Mouse (Mus musculus) lung, embryonic 14.5 days (tissue): Measurements from ENCODE around the gene Sptlc3. TPM values are rescaled to one million over a fixed set of nuclear protein-coding genes. Genes with fewer than 3 reads are reported as not detected.

Experiments
- ATAC-seq: fragments of 200-750 bp; cut with Nextera tagmentation; 2 replicates; pipeline ENCODE4 v1.8.0; 2017; ENCODE audit warnings: mild to moderate bottlenecking, moderate TSS enrichment, moderate library complexity; ENCODE audit not compliant: insufficient read depth
- DNase-seq: peaks from one replicate; pipeline ENCODE4 v3.0.0-alpha.2; 2015
- H3K27ac ChIP-seq: fragments of 300-500 bp; sonication (generic); 2 replicates; pipeline ENCODE4 v1.5.1; 2014; ENCODE audit warnings: low read depth, mild to moderate bottlenecking, moderate library complexity
- H3K27me3 ChIP-seq: fragments of 300-500 bp; sonication (generic); 2 replicates; pipeline ENCODE4 v1.6.1; 2014; ENCODE audit warnings: low read length, control low read depth; ENCODE audit not compliant: insufficient read depth
- H3K36me3 ChIP-seq: fragments of 300-500 bp; sonication (generic); 2 replicates; pipeline ENCODE4 v1.6.1; 2014; ENCODE audit warnings: control low read depth; ENCODE audit not compliant: insufficient read depth
- H3K4me1 ChIP-seq: fragments of 300-500 bp; sonication (generic); 2 replicates; pipeline ENCODE4 v1.6.1; 2014; ENCODE audit warnings: antibody characterized with exemption, control low read depth; ENCODE audit not compliant: insufficient read depth
- H3K4me2 ChIP-seq: fragments of 300-500 bp; sonication (generic); 2 replicates; pipeline ENCODE4 v1.6.1; 2014; ENCODE audit warnings: mild to moderate bottlenecking
- H3K4me3 ChIP-seq: fragments of 300-500 bp; sonication (generic); 2 replicates; pipeline ENCODE4 v1.5.1; 2014; ENCODE audit warnings: low read depth, low read length
- H3K9ac ChIP-seq: fragments of 300-500 bp; sonication (generic); 2 replicates; pipeline ENCODE4 v1.6.1; 2014
- H3K9me3 ChIP-seq: fragments of 300-500 bp; sonication (generic); 2 replicates; pipeline ENCODE4 v1.6.1; 2016; ENCODE audit warnings: low read depth, low read length, control low read depth
- CTCF ChIP-seq: IDR thresholded peaks from 2 replicates; pipeline ENCODE4 v1.5.1; 2016; ENCODE audit warnings: antibody characterized with exemption, low read depth
- WGBS: fragments of 180-500 bp; shearing (Covaris S2); extraction: QIAGEN DNeasy Blood & Tissue Kit; methylation state at CpG from one replicate; pipeline ENCODE4 v1.1.7; 2014; 5-methylcytosine and 5-hydroxymethylcytosine counted together
- polyA plus RNA-seq: library from polyadenylated mRNA; unstranded; fragments of >200 nt; fragmentation: Nextera tagmentation; extraction: Ambion mirVana; gene quantifications from 2 replicates; pipeline ENCODE4 v1.2.1, GENCODE M21; 2014

The Sptlc3 gene
- polyA plus RNA-seq, 1 experiment from 2014 or later, result 0.16 TPM

DNA sequence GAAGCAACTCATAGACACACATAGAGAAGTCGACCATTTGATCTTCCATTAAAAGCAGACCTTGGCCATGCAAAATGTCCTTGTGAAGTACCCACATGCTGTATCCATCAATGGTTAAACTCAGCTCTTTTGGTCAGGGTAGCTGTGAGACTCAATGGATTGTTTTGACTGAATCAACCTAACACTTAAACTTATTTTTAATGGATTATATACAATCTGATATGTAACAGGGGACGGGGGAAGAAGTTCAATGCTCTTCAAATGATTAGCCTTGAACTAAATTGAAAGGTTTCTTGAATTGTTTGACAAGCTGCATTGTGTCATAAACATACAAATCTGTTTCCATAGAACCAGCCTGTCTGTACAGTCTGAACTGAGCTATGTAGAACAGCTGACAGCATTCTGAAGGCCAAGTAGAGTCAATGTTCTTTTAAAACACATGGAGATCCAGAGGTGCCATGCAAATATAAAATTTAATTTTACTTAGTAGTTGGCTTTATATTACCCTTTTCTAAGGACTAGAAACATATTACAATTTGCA is 94.0 kb downstream of the Sptlc3 start:
- ATAC-seq (peak; percentile 78), DNase-seq (peak; percentile 61)
- Histone ChIP-seq H3K27ac (no peak overlapping the region), H3K4me1 (no peaks in the 10 kb centered on the region), H3K9me3 (no peaks in the 10 kb centered on the region), H3K9ac (no peak overlapping the region), H3K36me3 (no peaks in the 10 kb centered on the region), H3K4me2 (no peak overlapping the region), H3K27me3 (no peaks in the 10 kb centered on the region), H3K4me3 (no peak overlapping the region)
- TF ChIP-seq CTCF, result no peak
- 43% methylated on average over 2 of the region's 2 CpGs for WGBS

DNA sequence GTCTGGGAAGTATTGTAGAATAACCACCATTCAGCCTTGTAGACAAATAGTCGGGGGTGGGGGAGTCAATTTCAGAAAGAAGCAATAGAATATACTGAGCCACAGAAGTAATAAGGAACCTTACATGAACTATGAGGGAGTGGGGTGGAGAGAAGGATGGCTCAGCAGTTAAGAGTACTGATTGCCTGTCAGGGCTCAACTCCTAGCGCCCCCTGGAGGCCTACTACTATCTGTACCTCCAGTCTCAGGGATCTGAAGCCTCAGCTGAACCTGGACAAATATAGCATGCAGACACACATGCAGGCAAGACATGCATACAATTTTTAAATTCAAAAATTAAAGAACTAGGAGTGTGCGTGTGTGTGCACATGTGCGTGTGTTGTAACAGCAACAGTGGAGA is 96.2 kb downstream of the Sptlc3 start:
- ATAC-seq, result no peak
- Histone ChIP-seq H3K27me3 (no peaks in the 10 kb centered on the region), H3K36me3 (no peaks in the 10 kb centered on the region), H3K27ac (no peak overlapping the region), H3K9me3 (no peaks in the 10 kb centered on the region), H3K4me3 (no peak overlapping the region), H3K4me2 (no peak overlapping the region), H3K9ac (no peak overlapping the region), H3K4me1 (no peaks in the 10 kb centered on the region)
- peak; percentile 64 for TF ChIP-seq CTCF
- peak; percentile 69 for DNase-seq
- 50% methylated on average over 4 of the region's 4 CpGs for WGBS

DNA sequence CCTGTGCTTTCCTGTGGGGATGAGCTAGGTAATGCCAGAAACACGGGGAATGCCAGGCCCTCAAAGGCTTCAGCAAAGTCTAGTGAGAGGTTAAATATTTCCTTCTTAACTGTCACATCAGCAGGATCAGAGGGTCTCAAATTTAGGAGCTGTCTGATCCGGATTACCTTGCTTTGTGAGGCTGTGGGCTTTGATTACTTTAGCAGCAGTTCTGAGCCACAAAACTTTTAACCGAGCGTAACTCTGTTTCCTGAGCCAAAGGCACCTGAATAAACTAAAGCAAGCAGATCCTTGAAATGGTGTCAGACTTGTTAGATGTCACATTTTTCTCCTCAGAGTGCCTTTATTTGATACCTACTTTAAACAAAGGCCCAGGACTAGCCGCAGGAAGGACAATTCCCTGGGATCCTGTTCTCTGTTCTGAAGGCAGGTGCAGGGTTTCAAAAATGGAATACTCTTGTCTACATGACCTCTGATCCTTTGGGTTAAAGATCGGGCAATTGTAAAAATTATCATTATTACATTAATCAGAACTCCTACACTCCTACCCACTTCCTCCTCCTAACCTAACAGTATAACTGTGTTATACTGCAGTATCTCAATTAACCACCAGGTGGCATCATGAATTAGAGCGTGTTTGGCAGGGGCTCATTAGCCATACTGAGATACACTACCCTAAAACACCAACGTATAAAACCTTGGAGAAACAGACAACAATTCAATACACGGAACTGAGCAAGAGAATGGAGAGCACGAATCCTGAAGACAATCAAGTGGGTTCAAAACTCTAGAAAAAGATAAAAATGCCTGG is 97.4 kb downstream of the Sptlc3 start:
- ATAC-seq (peak; percentile 60), DNase-seq (peak; percentile 93)
- H3K9ac ChIP-seq, result no peak overlapping the region
- H3K27me3 ChIP-seq, result no peaks in the 10 kb centered on the region
- peak; percentile 90 for TF ChIP-seq CTCF
- WGBS, result 28% methylated on average over 10 of the region's 10 CpGs
- no peaks in the 10 kb centered on the region for H3K4me1 ChIP-seq
- no peaks in the 10 kb centered on the region for H3K9me3 ChIP-seq
- no peaks in the 10 kb centered on the region for H3K36me3 ChIP-seq
- H3K4me2 ChIP-seq, result no peak overlapping the region
- H3K4me3 ChIP-seq, result no peak overlapping the region
- H3K27ac ChIP-seq, result no peak overlapping the region

DNA sequence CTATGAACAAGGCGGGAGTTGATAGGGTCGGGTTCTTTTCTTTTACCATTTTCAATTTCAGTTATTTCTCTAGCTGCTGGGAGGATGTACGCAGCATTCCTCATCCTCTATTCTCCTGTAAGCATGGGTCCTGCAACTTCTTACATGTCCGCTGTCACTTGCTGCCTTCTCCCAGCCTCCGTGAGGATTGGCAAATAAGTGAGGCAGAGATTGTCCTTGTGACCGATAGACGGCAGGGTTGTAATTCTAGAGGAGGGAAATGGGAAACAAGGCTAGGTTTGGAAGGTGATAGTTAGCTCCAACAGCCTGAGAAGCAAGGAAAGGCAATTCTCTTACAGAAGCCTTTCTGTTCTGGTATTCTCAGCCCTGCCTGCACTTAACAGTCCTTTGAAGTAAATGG is 98.4 kb downstream of the Sptlc3 start:
- H3K4me3 ChIP-seq, result no peak overlapping the region
- DNase-seq (peak; percentile 25), ATAC-seq (no peak)
- H3K9ac ChIP-seq, result no peak overlapping the region
- H3K27ac ChIP-seq, result no peak overlapping the region
- WGBS, result 52% methylated on average over 7 of the region's 7 CpGs
- H3K4me1 ChIP-seq, result no peaks in the 10 kb centered on the region
- no peak overlapping the region for H3K4me2 ChIP-seq
- no peaks in the 10 kb centered on the region for H3K27me3 ChIP-seq
- no peaks in the 10 kb centered on the region for H3K9me3 ChIP-seq
- H3K36me3 ChIP-seq, result no peaks in the 10 kb centered on the region
- peak; percentile 35; the same call in 1 of the 2 replicates for TF ChIP-seq CTCF

DNA sequence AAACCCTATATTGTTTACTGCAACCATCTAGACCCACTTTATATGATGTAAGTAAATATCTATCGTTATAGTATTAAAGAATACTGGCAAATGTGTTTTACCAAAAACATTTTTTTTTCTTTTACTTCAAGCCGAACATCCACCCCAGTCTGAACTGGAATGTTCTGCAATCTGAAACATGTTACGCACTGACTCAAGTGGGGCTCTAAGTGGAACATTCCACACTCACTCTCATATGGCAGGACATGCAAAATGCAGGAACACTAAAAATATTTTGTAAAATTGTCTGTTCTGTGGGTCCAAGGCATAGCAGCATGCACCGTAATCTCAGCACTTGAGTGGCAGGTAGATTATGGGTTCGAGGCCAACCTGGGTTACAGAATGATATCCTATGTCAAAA is 103.5 kb downstream of the Sptlc3 start:
- Histone ChIP-seq H3K4me3 (no peak overlapping the region), H3K27ac (no peak overlapping the region), H3K4me2 (no peak overlapping the region), H3K9ac (no peak overlapping the region), H3K27me3 (no peaks in the 10 kb centered on the region), H3K9me3 (no peaks in the 10 kb centered on the region), H3K36me3 (no peaks in the 10 kb centered on the region), H3K4me1 (0 out of 2 replicates have a peak, but pooled peaks cover 2% of the 10 kb centered on the region)
- ATAC-seq (no peak), DNase-seq (no peak)
- no peak for TF ChIP-seq CTCF
- 81% methylated on average over 5 of the region's 5 CpGs for WGBS

DNA sequence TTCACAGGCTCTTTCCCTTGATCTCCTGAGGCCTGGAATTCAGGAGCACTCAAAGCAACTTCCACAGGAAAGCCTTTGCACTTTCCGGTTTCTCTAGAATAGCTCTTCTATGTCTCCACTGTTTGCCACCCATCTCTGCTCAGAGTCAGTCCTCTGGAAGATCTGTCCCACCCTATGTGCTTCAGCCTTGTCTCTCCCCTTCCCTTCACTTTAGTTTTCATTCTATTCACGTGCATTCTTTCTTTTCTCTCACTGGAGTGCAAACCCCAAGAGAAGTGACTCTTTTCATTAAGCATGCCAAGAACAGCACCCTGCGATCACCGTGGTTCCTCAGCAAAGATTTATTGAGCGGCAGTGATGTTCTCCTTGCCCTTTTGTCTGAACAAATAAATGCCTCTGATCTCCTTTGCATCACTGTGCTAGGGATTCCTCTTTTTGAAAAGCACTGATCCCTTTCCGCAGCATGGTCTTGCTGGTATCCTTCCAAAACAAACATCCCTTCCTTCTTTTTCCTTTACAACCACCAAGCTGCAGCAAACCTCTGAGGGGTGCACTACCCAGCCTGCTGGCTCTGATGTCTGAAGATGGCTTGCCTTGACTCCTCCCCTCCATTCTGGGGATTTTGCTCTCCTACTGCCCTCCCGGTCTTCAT is 108.0 kb downstream of the Sptlc3 start:
- Histone ChIP-seq H3K4me2 (no peak overlapping the region), H3K36me3 (no peaks in the 10 kb centered on the region), H3K9ac (no peak overlapping the region), H3K27me3 (no peaks in the 10 kb centered on the region), H3K4me1 (0 out of 2 replicates have a peak, but pooled peaks cover 2% of the 10 kb centered on the region), H3K9me3 (no peaks in the 10 kb centered on the region), H3K27ac (no peak overlapping the region), H3K4me3 (no peak overlapping the region)
- WGBS, result 29% methylated on average over 7 of the region's 7 CpGs
- ATAC-seq (no peak; the same call in 1 of the 2 replicates), DNase-seq (no peak)
- no peak for TF ChIP-seq CTCF

- ATAC-seq, result no peak
- Histone ChIP-seq H3K27me3 (no peaks in the 10 kb centered on the region), H3K27ac (no peak overlapping the region), H3K4me1 (peaks cover 3% of the 10 kb centered on the region; the same call in 1 of the 2 replicates), H3K4me2 (no peak overlapping the region), H3K9ac (no peak overlapping the region), H3K9me3 (no peaks in the 10 kb centered on the region), H3K36me3 (no peaks in the 10 kb centered on the region), H3K4me3 (no peak overlapping the region)
- no peak for DNase-seq
- no peak for TF ChIP-seq CTCF
- 35% methylated on average over 3 of the region's 3 CpGs for WGBS
Measured at GRCm38 (mm10) chr2:139608167-139608566, 114.5 kb downstream of the Sptlc3 start.
